Mouse (Mus musculus) liver, embryonic 13.5 days (tissue): ENCODE measurements at regions not wholly inside any gene's neighbourhood (a gene's known extent, or its start where the extent isn't known, plus 50 kb on each side); places are given as distances from the start of the nearest gene placed in this dataset.
A peak's percentile ranks its signal among the peaks of the same experiment; 100 is the strongest.

Experiments
- ATAC-seq: fragments of 200-750 bp; cut with Nextera tagmentation; 2 replicates; pipeline ENCODE4 v1.8.0; 2017; ENCODE audit warnings: low read depth, mild to moderate bottlenecking, moderate number of reproducible peaks, moderate library complexity
- DNase-seq: peaks from one replicate; pipeline ENCODE4 v3.0.0; 2022
- H3K27ac ChIP-seq: fragments of 300-500 bp; sonication (generic); 2 replicates; pipeline ENCODE4 v1.5.1; 2015; ENCODE audit warnings: moderate library complexity, mild to moderate bottlenecking, inconsistent platforms
- H3K27me3 ChIP-seq: fragments of 300-500 bp; sonication (generic); 2 replicates; pipeline ENCODE4 v1.6.1; 2015; ENCODE audit warnings: mild to moderate bottlenecking, inconsistent platforms
- H3K36me3 ChIP-seq: fragments of 300-500 bp; sonication (generic); 2 replicates; pipeline ENCODE4 v1.6.1; 2015; ENCODE audit warnings: mild to moderate bottlenecking, inconsistent platforms
- H3K4me1 ChIP-seq: fragments of 300-500 bp; sonication (generic); replicated peaks from 2 replicates; pipeline ENCODE4 v1.6.1; 2015; ENCODE audit warnings: inconsistent platforms
- H3K4me2 ChIP-seq: fragments of 300-500 bp; sonication (generic); 2 replicates; pipeline ENCODE4 v1.6.1; 2015; ENCODE audit warnings: inconsistent platforms, mild to moderate bottlenecking, moderate library complexity
- H3K4me3 ChIP-seq: fragments of 300-500 bp; sonication (generic); replicated peaks from 2 replicates; pipeline ENCODE4 v1.5.1; 2015; ENCODE audit warnings: mild to moderate bottlenecking, inconsistent platforms
- H3K9ac ChIP-seq: fragments of 300-500 bp; sonication (generic); 2 replicates; pipeline ENCODE4 v1.6.1; 2015; ENCODE audit warnings: mild to moderate bottlenecking, inconsistent platforms
- H3K9me3 ChIP-seq: fragments of 300-500 bp; sonication (generic); replicated peaks from 2 replicates; pipeline ENCODE4 v1.6.1; 2016; ENCODE audit warnings: inconsistent platforms
- WGBS: fragments of 180-500 bp; shearing (Covaris S2); methylation state at CpG from one replicate; pipeline ENCODE4 v1.1.7; 2015; ENCODE audit not compliant: insufficient replicate concordance; 5-methylcytosine and 5-hydroxymethylcytosine counted together

GRCm38 (mm10) chr13:110541288-110542148, 146.7 kb downstream of the Plk2 start:
- Histone ChIP-seq H3K9me3 (no peaks in the 10 kb centered on the region), H3K36me3 (no peaks in the 10 kb centered on the region), H3K27me3 (no peaks in the 10 kb centered on the region), H3K4me2 (no peak overlapping the region), H3K4me1 (0 out of 2 replicates have a peak, but pooled peaks cover 2% of the 10 kb centered on the region), H3K9ac (no peak overlapping the region), H3K27ac (no peak overlapping the region), H3K4me3 (no peak overlapping the region)
- WGBS, result 75% methylated on average over 5 of the region's 5 CpGs
- ATAC-seq (no peak), DNase-seq (no peak)

DNA sequence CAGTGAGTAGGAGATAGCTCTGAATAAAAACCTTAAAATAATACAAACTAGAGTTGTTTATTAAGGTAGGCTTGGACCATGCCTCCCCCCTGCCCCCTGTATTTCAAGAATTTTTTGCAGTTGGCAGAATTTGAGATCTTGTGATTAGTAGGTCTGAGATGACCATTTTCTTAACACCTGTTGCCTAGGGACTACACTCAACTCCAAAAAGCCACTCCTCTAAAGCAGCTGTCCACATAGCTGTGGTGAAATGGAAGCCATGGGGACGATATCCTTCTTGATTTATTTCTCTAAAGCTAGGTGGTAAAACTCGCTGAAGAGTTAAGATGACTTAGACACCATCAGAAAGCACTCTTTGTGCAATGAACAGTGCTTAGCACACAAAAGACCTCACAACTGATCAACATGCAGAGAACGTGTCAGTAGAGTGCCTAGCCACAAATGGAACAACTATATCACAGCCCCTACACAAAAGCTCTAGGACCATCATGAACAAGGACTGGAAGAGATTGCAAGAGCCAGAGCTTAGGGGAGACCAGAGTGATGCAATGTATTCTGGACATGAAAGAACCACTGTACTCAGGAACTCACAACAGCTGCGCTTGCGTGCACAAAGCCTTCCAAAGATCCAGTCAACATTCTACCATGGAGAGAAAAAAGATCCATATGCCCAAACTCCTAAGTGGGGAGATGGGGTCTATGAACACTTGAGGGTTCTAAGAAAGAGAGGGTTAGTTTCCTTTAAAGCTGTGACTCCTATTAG, 147.6 kb downstream of the Plk2 start:
- Histone ChIP-seq H3K36me3 (no peaks in the 10 kb centered on the region), H3K4me3 (no peak overlapping the region), H3K9ac (no peak overlapping the region), H3K9me3 (no peaks in the 10 kb centered on the region), H3K4me1 (0 out of 2 replicates have a peak, but pooled peaks cover 2% of the 10 kb centered on the region), H3K27me3 (no peaks in the 10 kb centered on the region), H3K27ac (no peak overlapping the region), H3K4me2 (no peak overlapping the region)
- ATAC-seq (no peak), DNase-seq (no peak)
- WGBS, result 56% methylated on average over 5 of the region's 5 CpGs

DNA sequence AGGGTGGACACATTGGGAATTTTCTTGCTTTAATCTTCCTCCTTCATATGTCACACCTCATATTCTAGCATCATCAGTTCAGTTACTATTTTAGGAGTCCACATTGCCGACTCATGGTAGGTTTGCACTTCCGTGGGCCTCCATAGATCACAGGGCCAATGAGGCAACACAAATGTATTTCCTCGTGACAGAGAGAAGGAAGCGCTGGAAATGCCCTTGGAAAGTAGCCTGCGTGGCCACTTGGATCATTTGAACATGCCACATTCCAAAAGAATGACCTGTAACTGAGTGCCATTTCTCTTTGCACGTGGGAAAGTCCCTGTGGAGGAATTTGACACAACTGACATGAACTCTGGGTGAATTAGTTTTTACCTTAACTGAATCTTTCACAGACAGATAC, 150.6 kb downstream of the Plk2 start:
- H3K9ac ChIP-seq, result no peak overlapping the region
- no peaks in the 10 kb centered on the region for H3K36me3 ChIP-seq
- no peak for ATAC-seq
- DNase-seq, result no peak
- H3K4me2 ChIP-seq, result no peak overlapping the region
- 0 out of 2 replicates have a peak, but pooled peaks cover 2% of the 10 kb centered on the region for H3K4me1 ChIP-seq
- H3K27me3 ChIP-seq, result no peaks in the 10 kb centered on the region
- no peak overlapping the region for H3K27ac ChIP-seq
- H3K9me3 ChIP-seq, result no peaks in the 10 kb centered on the region
- WGBS, result 38% methylated on average over 6 of the region's 6 CpGs
- no peak overlapping the region for H3K4me3 ChIP-seq

- no peaks in the 10 kb centered on the region for H3K27me3 ChIP-seq
- H3K4me1 ChIP-seq, result no peaks in the 10 kb centered on the region
- no peak overlapping the region for H3K27ac ChIP-seq
- no peaks in the 10 kb centered on the region for H3K36me3 ChIP-seq
- H3K4me2 ChIP-seq, result no peak overlapping the region
- no peak overlapping the region for H3K9ac ChIP-seq
- WGBS, result 64% methylated on average over 7 of the region's 7 CpGs
- DNase-seq (no peak), ATAC-seq (no peak)
- no peak overlapping the region for H3K4me3 ChIP-seq
- H3K9me3 ChIP-seq, result no peaks in the 10 kb centered on the region
These were observed 160.9 kb downstream of the Plk2 start for GRCm38 (mm10) chr13:110555529-110556319.

GRCm38 (mm10) chr13:110556355-110557095, 161.7 kb downstream of the Plk2 start:
- WGBS, result 51% methylated on average over 9 of the region's 9 CpGs
- Histone ChIP-seq H3K4me3 (no peak overlapping the region), H3K9me3 (no peaks in the 10 kb centered on the region), H3K9ac (no peak overlapping the region), H3K36me3 (no peaks in the 10 kb centered on the region), H3K4me2 (no peak overlapping the region), H3K4me1 (no peaks in the 10 kb centered on the region), H3K27ac (no peak overlapping the region), H3K27me3 (no peaks in the 10 kb centered on the region)
- DNase-seq (no peak), ATAC-seq (no peak)

- H3K27me3 ChIP-seq, result no peaks in the 10 kb centered on the region
- no peak overlapping the region for H3K9ac ChIP-seq
- no peak overlapping the region for H3K4me3 ChIP-seq
- ATAC-seq, result no peak
- H3K9me3 ChIP-seq, result no peaks in the 10 kb centered on the region
- H3K4me1 ChIP-seq, result no peaks in the 10 kb centered on the region
- WGBS, result 53% methylated on average over 28 of the region's 28 CpGs
- DNase-seq, result no peak
- H3K36me3 ChIP-seq, result no peaks in the 10 kb centered on the region
- H3K27ac ChIP-seq, result no peak overlapping the region
- no peak overlapping the region for H3K4me2 ChIP-seq
These were observed 163.3 kb downstream of the Plk2 start for GRCm38 (mm10) chr13:110557930-110558727.

GRCm38 (mm10) chr13:110560566-110560965, 165.7 kb downstream of the Plk2 start:
- 61% methylated on average over 13 of the region's 13 CpGs for WGBS
- peaks cover 7% of the 10 kb centered on the region; the same call in 1 of the 2 replicates for H3K4me1 ChIP-seq
- no peak overlapping the region for H3K9ac ChIP-seq
- H3K36me3 ChIP-seq, result no peaks in the 10 kb centered on the region
- no peaks in the 10 kb centered on the region for H3K9me3 ChIP-seq
- no peak overlapping the region for H3K4me2 ChIP-seq
- DNase-seq (no peak), ATAC-seq (no peak)
- H3K27me3 ChIP-seq, result no peaks in the 10 kb centered on the region
- no peak overlapping the region for H3K27ac ChIP-seq
- no peak overlapping the region for H3K4me3 ChIP-seq

DNA sequence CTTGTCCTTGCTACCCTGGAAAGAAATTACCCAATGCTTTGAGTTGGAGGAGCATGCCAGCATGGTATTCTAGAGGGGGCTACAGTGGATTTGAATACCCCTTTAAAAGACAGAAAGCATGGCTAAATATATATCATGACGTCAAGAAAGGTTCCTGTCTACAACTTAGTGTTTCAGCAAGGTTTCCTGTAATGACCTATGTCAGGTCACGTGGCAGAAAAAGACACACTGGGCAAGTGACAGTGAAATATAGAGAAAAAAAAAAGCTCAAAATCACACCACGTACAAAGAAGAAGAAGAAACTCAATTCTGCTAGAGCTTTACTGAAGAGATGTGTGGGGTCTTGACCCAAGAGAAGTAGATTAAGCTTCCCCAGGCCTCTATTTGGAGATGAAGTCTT, 167.7 kb downstream of the Plk2 start:
- H3K4me1 ChIP-seq, result peaks cover 7% of the 10 kb centered on the region; the same call in 1 of the 2 replicates
- DNase-seq (no peak), ATAC-seq (no peak)
- no peak overlapping the region for H3K4me2 ChIP-seq
- H3K9me3 ChIP-seq, result no peaks in the 10 kb centered on the region
- no peaks in the 10 kb centered on the region for H3K27me3 ChIP-seq
- H3K9ac ChIP-seq, result no peak overlapping the region
- no peak overlapping the region for H3K27ac ChIP-seq
- WGBS, result 41% methylated on average over 3 of the region's 3 CpGs
- H3K36me3 ChIP-seq, result no peaks in the 10 kb centered on the region
- H3K4me3 ChIP-seq, result no peak overlapping the region

DNA sequence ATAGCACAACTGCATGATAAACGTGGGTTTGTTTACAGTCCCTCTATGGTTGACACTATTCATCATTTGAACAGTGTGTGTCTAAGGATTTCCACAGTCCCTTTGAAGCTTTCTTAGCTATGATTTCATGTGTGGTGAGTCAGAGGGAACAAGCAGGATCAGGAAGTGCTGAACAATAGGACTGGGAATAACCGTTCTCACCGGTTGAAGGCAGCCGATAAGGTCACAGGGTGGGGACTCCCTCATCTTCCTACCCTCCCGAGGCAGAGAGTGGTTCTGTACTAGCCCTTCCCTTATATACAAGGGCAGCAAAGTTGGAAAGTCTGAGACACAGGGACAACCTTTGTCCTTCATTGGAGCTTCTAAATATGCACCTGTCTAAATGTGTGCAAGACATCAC, 168.1 kb downstream of the Plk2 start:
- Histone ChIP-seq H3K4me3 (no peak overlapping the region), H3K27me3 (no peaks in the 10 kb centered on the region), H3K36me3 (no peaks in the 10 kb centered on the region), H3K4me2 (no peak overlapping the region), H3K9ac (no peak overlapping the region), H3K4me1 (peaks cover 7% of the 10 kb centered on the region; the same call in 1 of the 2 replicates), H3K27ac (no peak overlapping the region), H3K9me3 (no peaks in the 10 kb centered on the region)
- DNase-seq (no peak), ATAC-seq (no peak)
- 30% methylated on average over 5 of the region's 5 CpGs for WGBS

GRCm38 (mm10) chr13:110563967-110564366, 169.1 kb downstream of the Plk2 start:
- Histone ChIP-seq H3K27ac (no peak overlapping the region), H3K9me3 (no peaks in the 10 kb centered on the region), H3K4me3 (no peak overlapping the region), H3K36me3 (no peaks in the 10 kb centered on the region), H3K4me2 (peak overlapping the region; percentile 17; the same call in 1 of the 2 replicates), H3K9ac (no peak overlapping the region), H3K4me1 (peaks cover 7% of the 10 kb centered on the region; the same call in 1 of the 2 replicates), H3K27me3 (no peaks in the 10 kb centered on the region)
- 8% methylated on average over 9 of the region's 9 CpGs for WGBS
- peak; percentile 71 for ATAC-seq
- no peak for DNase-seq
